Mouse (Mus musculus) lung, postnatal 36 days (tissue): ENCODE measurements at regions not wholly inside any gene's neighbourhood (a gene's known extent, or its start where the extent isn't known, plus 50 kb on each side); places are given as distances from the start of the nearest gene placed in this dataset.

Source experiments
- DNase-seq: peaks from one replicate; pipeline ENCODE4 v3.0.0; 2022; ENCODE audit warnings: mixed read lengths

GRCm38 (mm10) chr12:45384864-45385263, 310.4 kb upstream of the Stxbp6 start:
- peak; percentile 3 for DNase-seq
